Mouse (Mus musculus): Measurements from ENCODE around the gene Rab29. TPM values are rescaled to one million over a fixed set of nuclear protein-coding genes. Genes with fewer than 3 reads are reported as not detected.
"Not testable (repeated sequence)": the region's sequence is repeated elsewhere in the genome, so short reads cannot be mapped to it uniquely, and the experiment has no call there.

The Rab29 gene
- total RNA-seq (2012; rRNA removed) = 4.7 and 9.7 TPM in 2 replicates

DNA sequence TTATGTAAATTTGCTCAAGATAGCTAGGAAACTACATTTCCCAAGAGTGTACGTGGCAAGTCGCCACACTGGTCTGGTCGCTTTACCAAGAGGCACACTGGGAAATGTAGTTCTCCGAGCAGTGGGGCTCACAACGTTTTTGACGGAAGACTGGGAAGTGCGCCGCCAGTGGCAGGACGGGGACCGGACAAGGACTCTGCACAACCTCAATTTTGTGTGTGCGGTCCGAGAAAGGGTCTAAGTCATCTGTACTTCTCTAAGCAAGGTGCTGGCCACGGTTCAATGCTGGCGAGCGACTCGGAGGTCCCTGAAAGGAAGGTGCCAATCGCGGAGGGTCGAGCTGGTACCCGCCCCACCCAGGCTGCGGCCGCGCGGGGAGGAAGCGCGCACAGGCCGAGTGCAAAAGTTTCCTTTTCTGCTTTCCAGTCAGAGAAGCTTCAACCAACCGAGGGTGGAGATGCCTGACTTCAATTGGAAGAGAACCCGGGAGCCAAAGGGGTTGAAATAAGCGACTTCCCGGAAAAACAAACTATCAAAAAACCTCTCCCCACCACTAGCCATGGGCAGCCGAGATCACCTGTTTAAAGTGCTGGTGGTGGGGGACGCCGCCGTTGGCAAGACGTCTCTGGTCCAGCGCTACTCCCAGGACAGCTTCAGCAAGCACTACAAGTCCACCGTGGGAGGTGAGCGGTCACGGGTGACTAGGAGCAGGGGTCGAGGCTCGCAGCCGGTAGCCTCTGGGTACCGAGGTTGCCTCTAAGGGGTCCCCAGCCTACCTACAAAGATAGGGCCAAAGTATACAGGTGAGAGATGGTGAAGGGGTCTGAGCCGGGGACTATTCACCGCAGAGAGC, at the start of gene Rab29:
Rab29 (plus strand) TSS at position 132 of the 853 bp plus-strand sequence.
- H3K4me1 ChIP-seq (ENCODE audit: control insufficient read depth in 2 of 2, insufficient read depth in 2 of 2, low read length in 2 of 2, poor library complexity in 1 of 2) = no peaks in the 10 kb centered on the region
- H3K4me3 ChIP-seq (ENCODE audit: insufficient read depth in 1 of 2, low read depth in 1 of 2, low read length in 2 of 2, poor library complexity in 1 of 2, severe bottlenecking in 1 of 2) = peak within 1 kb of the TSS; percentile 76 to 79
- peak; percentile 90 for DNase-seq (ENCODE audit: low read depth, low spot score)
- no peak within 1 kb of the TSS for H3K27ac ChIP-seq (ENCODE audit: insufficient read depth, low read depth, low read length, poor library complexity, severe bottlenecking)
- no peaks in the 10 kb centered on the region for H3K36me3 ChIP-seq (ENCODE audit: control insufficient read depth, insufficient read depth, low read length, poor library complexity, severe bottlenecking)
- TF ChIP-seq CHD2 (IDR thresholded peaks at IDR 0.05; ENCODE audit: low read depth, low read length) (peak; percentile 62; the same call in 1 of the 2 replicates), ZC3H11A (IDR thresholded peaks at IDR 0.05; ENCODE audit: borderline replicate concordance, low read depth, low read length) (no peak), ZNF384 (IDR thresholded peaks at IDR 0.05; ENCODE audit: low read depth, low read length) (no peak), MAFK (IDR thresholded peaks at IDR 0.05; ENCODE audit: insufficient read depth, low read depth, low read length) (no peak), HCFC1 (IDR thresholded peaks at IDR 0.05; ENCODE audit: borderline replicate concordance, insufficient read depth, low read length) (peak; percentile 100)
- no peaks in the 10 kb centered on the region for H3K9me3 ChIP-seq (ENCODE audit: control insufficient read depth, insufficient read depth, low read depth, low read length)
- in situ Hi-C loops (cut with MboI; ENCODE audit: low sequenced_read_pairs in 2 of 2, unreplicated experiment in 2 of 2) = no loop called here
- H3K9ac ChIP-seq (ENCODE audit: insufficient read depth, low read depth, low read length, poor library complexity, severe bottlenecking) = peak within 1 kb of the TSS; percentile 76

DNA sequence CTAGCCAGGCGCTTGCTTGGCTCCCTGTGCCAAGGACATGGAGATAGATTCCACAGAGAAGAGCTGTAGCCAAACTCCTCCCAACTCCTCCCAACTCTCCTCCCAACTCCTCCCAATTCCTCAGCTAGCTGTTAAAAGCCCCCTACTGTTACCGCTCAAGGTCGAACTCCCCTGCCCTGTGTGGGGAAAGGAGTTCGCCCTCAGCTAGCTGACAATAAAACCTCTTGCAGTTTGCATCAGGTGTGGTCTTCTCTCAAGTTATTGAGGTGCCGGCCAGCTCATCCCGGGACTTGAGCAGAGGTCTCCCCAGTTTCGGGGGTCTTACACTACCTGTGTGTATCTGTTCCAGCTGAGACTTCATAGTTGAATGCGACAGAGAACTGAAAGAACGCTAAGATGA, 46.7 kb upstream of the Rab29 start:
- H3K9me3 ChIP-seq (ENCODE audit: control insufficient read depth, insufficient read depth, low read depth, low read length); H3K4me1 ChIP-seq (ENCODE audit: control insufficient read depth in 2 of 2, insufficient read depth in 2 of 2, low read length in 2 of 2, poor library complexity in 1 of 2); H3K4me3 ChIP-seq (ENCODE audit: insufficient read depth in 1 of 2, low read depth in 1 of 2, low read length in 2 of 2, poor library complexity in 1 of 2, severe bottlenecking in 1 of 2); in situ Hi-C loops (cut with MboI; ENCODE audit: low sequenced_read_pairs in 2 of 2, unreplicated experiment in 2 of 2); H3K36me3 ChIP-seq (ENCODE audit: control insufficient read depth, insufficient read depth, low read length, poor library complexity, severe bottlenecking); H3K9ac ChIP-seq (ENCODE audit: insufficient read depth, low read depth, low read length, poor library complexity, severe bottlenecking); H3K27ac ChIP-seq (ENCODE audit: insufficient read depth, low read depth, low read length, poor library complexity, severe bottlenecking): not testable (repeated sequence)
- peak; percentile 51 for DNase-seq (ENCODE audit: low read depth, low spot score)

DNA sequence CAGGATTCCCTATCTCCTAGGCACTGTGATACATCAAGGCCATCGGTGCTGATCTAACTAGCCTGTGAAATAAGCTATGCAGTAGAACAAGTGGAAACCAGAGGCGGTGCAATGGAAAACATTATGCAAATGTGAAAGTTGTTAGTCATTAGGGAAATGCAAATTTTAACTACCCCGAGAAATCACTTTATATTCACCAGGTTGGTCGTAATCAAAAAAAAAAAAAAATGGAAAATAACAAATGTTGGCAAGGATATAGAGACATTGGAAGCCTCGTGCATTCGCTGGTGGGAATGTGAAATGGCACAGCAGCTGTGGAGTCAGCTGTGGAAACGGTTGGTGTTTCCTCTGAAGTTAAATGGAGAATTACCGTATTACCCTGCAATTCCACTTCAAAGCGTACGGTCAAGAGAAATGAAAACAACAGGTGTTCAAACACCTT, 46.1 kb upstream of the Rab29 start:
- no peaks in the 10 kb centered on the region for H3K36me3 ChIP-seq (ENCODE audit: control insufficient read depth, insufficient read depth, low read length, poor library complexity, severe bottlenecking)
- H3K9me3 ChIP-seq (ENCODE audit: control insufficient read depth, insufficient read depth, low read depth, low read length) = no peaks in the 10 kb centered on the region
- no peak overlapping the region for H3K9ac ChIP-seq (ENCODE audit: insufficient read depth, low read depth, low read length, poor library complexity, severe bottlenecking)
- TF ChIP-seq CHD2 (IDR thresholded peaks at IDR 0.05; ENCODE audit: low read depth, low read length) = no peak
- TF ChIP-seq MAFK (IDR thresholded peaks at IDR 0.05; ENCODE audit: insufficient read depth, low read depth, low read length) = no peak
- TF ChIP-seq ZC3H11A (IDR thresholded peaks at IDR 0.05; ENCODE audit: borderline replicate concordance, low read depth, low read length) = no peak
- TF ChIP-seq HCFC1 (IDR thresholded peaks at IDR 0.05; ENCODE audit: borderline replicate concordance, insufficient read depth, low read length) = no peak
- TF ChIP-seq ZNF384 (IDR thresholded peaks at IDR 0.05; ENCODE audit: low read depth, low read length) = no peak
- H3K27ac ChIP-seq (ENCODE audit: insufficient read depth, low read depth, low read length, poor library complexity, severe bottlenecking) = no peak overlapping the region
- in situ Hi-C loops (cut with MboI; ENCODE audit: low sequenced_read_pairs in 2 of 2, unreplicated experiment in 2 of 2) = no loop called here
- H3K4me1 ChIP-seq (ENCODE audit: control insufficient read depth in 2 of 2, insufficient read depth in 2 of 2, low read length in 2 of 2, poor library complexity in 1 of 2) = peaks cover 3 to 5% of the 10 kb centered on the region in 2 experiments; a peak in 2 of 4 replicates
- no peak for DNase-seq (ENCODE audit: low read depth, low spot score)
- H3K4me3 ChIP-seq (ENCODE audit: insufficient read depth in 1 of 2, low read depth in 1 of 2, low read length in 2 of 2, poor library complexity in 1 of 2, severe bottlenecking in 1 of 2) = no peak overlapping the region

DNA sequence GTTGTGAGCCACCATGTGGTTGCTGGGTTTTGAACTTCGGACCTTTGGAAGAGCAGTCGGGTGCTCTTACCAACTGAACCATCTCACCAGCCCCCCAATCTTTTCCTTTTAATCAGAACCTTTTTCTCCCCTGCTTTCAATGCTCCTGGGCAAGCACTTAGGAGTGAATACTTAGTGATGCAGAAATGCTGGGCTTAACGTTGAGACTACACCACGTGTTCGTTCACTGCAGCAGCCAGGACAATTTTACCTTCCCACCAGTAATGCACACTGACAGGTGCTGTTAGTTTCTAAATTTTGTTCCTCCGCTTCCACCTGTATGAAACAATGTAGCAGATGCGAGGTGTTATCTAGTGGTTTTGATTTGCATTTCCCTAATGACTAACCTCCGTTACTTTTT, 44.7 kb upstream of the Rab29 start:
- in situ Hi-C loops (cut with MboI; ENCODE audit: low sequenced_read_pairs in 2 of 2, unreplicated experiment in 2 of 2) = no loop called here
- H3K9me3 ChIP-seq (ENCODE audit: control insufficient read depth, insufficient read depth, low read depth, low read length) = no peaks in the 10 kb centered on the region
- no peaks in the 10 kb centered on the region for H3K36me3 ChIP-seq (ENCODE audit: control insufficient read depth, insufficient read depth, low read length, poor library complexity, severe bottlenecking)
- H3K4me3 ChIP-seq (ENCODE audit: insufficient read depth in 1 of 2, low read depth in 1 of 2, low read length in 2 of 2, poor library complexity in 1 of 2, severe bottlenecking in 1 of 2) = no peak overlapping the region
- no peak for DNase-seq (ENCODE audit: low read depth, low spot score)
- peaks cover 5% of the 10 kb centered on the region in 2 experiments; a peak in 3 of 4 replicates for H3K4me1 ChIP-seq (ENCODE audit: control insufficient read depth in 2 of 2, insufficient read depth in 2 of 2, low read length in 2 of 2, poor library complexity in 1 of 2)
- H3K27ac ChIP-seq (ENCODE audit: insufficient read depth, low read depth, low read length, poor library complexity, severe bottlenecking) = no peak overlapping the region
- TF ChIP-seq HCFC1 (IDR thresholded peaks at IDR 0.05; ENCODE audit: borderline replicate concordance, insufficient read depth, low read length) = no peak
- no peak for TF ChIP-seq ZNF384 (IDR thresholded peaks at IDR 0.05; ENCODE audit: low read depth, low read length)
- TF ChIP-seq MAFK (IDR thresholded peaks at IDR 0.05; ENCODE audit: insufficient read depth, low read depth, low read length) = no peak
- no peak for TF ChIP-seq CHD2 (IDR thresholded peaks at IDR 0.05; ENCODE audit: low read depth, low read length)
- TF ChIP-seq ZC3H11A (IDR thresholded peaks at IDR 0.05; ENCODE audit: borderline replicate concordance, low read depth, low read length) = no peak
- H3K9ac ChIP-seq (ENCODE audit: insufficient read depth, low read depth, low read length, poor library complexity, severe bottlenecking) = no peak overlapping the region

All from ES-E14 (cell line).